Mouse (Mus musculus) neural tube, embryonic 14.5 days (tissue): ENCODE data around the gene Cacna2d1. TPM values are rescaled to one million over a fixed set of nuclear protein-coding genes. Genes with fewer than 3 reads are reported as not detected.

Experiments
- ATAC-seq: fragments of 200-750 bp; cut with Nextera tagmentation; 2 replicates; pipeline ENCODE4 v1.8.0; 2017; ENCODE audit warnings: low read depth, mild to moderate bottlenecking, moderate TSS enrichment, moderate library complexity
- H3K27ac ChIP-seq: fragments of 300-500 bp; sonication (generic); 2 replicates; pipeline ENCODE4 v1.5.1; 2014; ENCODE audit warnings: low read depth, mild to moderate bottlenecking, control low read depth, low read length, moderate library complexity, mixed read lengths
- H3K27me3 ChIP-seq: fragments of 300-500 bp; sonication (generic); 2 replicates; pipeline ENCODE4 v1.6.1; 2014; ENCODE audit warnings: low read length; ENCODE audit not compliant: control insufficient read depth, insufficient read depth
- H3K36me3 ChIP-seq: fragments of 300-500 bp; sonication (generic); 2 replicates; pipeline ENCODE4 v1.6.1; 2014; ENCODE audit warnings: low read length, mixed read lengths; ENCODE audit not compliant: control insufficient read depth, insufficient read depth
- H3K4me1 ChIP-seq: fragments of 300-500 bp; sonication (generic); 2 replicates; pipeline ENCODE4 v1.6.1; 2014; ENCODE audit warnings: low read length; ENCODE audit not compliant: control insufficient read depth, insufficient read depth
- H3K4me2 ChIP-seq: fragments of 300-500 bp; sonication (generic); 2 replicates; pipeline ENCODE4 v1.6.1; 2014; ENCODE audit warnings: mild to moderate bottlenecking, low read depth, low read length, control low read depth
- H3K4me3 ChIP-seq: fragments of 300-500 bp; sonication (generic); 2 replicates; pipeline ENCODE4 v1.5.1; 2014; ENCODE audit warnings: low read depth, low read length, control low read depth, mixed read lengths
- H3K9ac ChIP-seq: fragments of 300-500 bp; sonication (generic); replicated peaks from 2 replicates; pipeline ENCODE4 v1.6.1; 2014; ENCODE audit warnings: low read depth, mild to moderate bottlenecking, control low read depth, low read length, mixed read lengths
- H3K9me3 ChIP-seq: fragments of 300-500 bp; sonication (generic); 2 replicates; pipeline ENCODE4 v1.6.1; 2016; ENCODE audit warnings: low read length; ENCODE audit not compliant: control insufficient read depth
- WGBS: fragments of 180-500 bp; shearing (Covaris S2); extraction: QIAGEN DNeasy Blood & Tissue Kit; methylation state at CpG from one replicate; pipeline ENCODE4 v1.1.7; 2014; 5-methylcytosine and 5-hydroxymethylcytosine counted together
- polyA plus RNA-seq: library from polyadenylated mRNA; unstranded; fragments of >200 nt; fragmentation: Nextera tagmentation; extraction: Ambion mirVana; gene quantifications from 2 replicates; pipeline ENCODE4 v1.2.1, GENCODE M21; 2014

The Cacna2d1 gene
- polyA plus RNA-seq, 1 experiment from 2014 or later: 59.1 TPM

GRCm38 (mm10) chr5:15993252-15993944 is 58.9 kb downstream of the Cacna2d1 start:
- H3K9ac ChIP-seq: no peak overlapping the region
- WGBS: 16% methylated on average over 4 of the region's 4 CpGs
- no peak overlapping the region for H3K4me2 ChIP-seq
- peaks cover 4% of the 10 kb centered on the region; the same call in 1 of the 2 replicates for H3K27me3 ChIP-seq
- peak; percentile 87; the same call in 1 of the 2 replicates for ATAC-seq
- no peak overlapping the region for H3K4me3 ChIP-seq
- H3K36me3 ChIP-seq: no peaks in the 10 kb centered on the region
- no peak overlapping the region for H3K27ac ChIP-seq
- H3K4me1 ChIP-seq: peaks cover 11% of the 10 kb centered on the region; the same call in 1 of the 2 replicates
- no peaks in the 10 kb centered on the region for H3K9me3 ChIP-seq

GRCm38 (mm10) chr5:15997190-15997589 is 62.7 kb downstream of the Cacna2d1 start:
- no peak overlapping the region for H3K9ac ChIP-seq
- no peak overlapping the region for H3K4me2 ChIP-seq
- H3K4me1 ChIP-seq: peaks cover 7% of the 10 kb centered on the region; the same call in 1 of the 2 replicates
- H3K27me3 ChIP-seq: 0 out of 2 replicates have a peak, but pooled peaks cover 6% of the 10 kb centered on the region
- no peaks in the 10 kb centered on the region for H3K36me3 ChIP-seq
- no peaks in the 10 kb centered on the region for H3K9me3 ChIP-seq
- H3K4me3 ChIP-seq: no peak overlapping the region
- H3K27ac ChIP-seq: no peak overlapping the region
- WGBS: 86% methylated on average over 3 of the region's 3 CpGs
- ATAC-seq: no peak

- Histone ChIP-seq H3K27me3 (0 out of 2 replicates have a peak, but pooled peaks cover 6% of the 10 kb centered on the region), H3K9ac (no peak overlapping the region), H3K27ac (no peak overlapping the region), H3K4me2 (no peak overlapping the region), H3K4me3 (no peak overlapping the region), H3K36me3 (no peaks in the 10 kb centered on the region), H3K9me3 (no peaks in the 10 kb centered on the region), H3K4me1 (peaks cover 12% of the 10 kb centered on the region; the same call in 1 of the 2 replicates)
- WGBS: 94% methylated on average over 1 of the region's 1 CpGs
- no peak for ATAC-seq
Observed at GRCm38 (mm10) chr5:15997769-15998168, 63.3 kb downstream of the Cacna2d1 start.

- no peak overlapping the region for H3K27ac ChIP-seq
- no peaks in the 10 kb centered on the region for H3K9me3 ChIP-seq
- ATAC-seq: no peak
- no peaks in the 10 kb centered on the region for H3K36me3 ChIP-seq
- H3K4me3 ChIP-seq: no peak overlapping the region
- H3K4me1 ChIP-seq: peaks cover 28% of the 10 kb centered on the region; the same call in 1 of the 2 replicates
- H3K27me3 ChIP-seq: 0 out of 2 replicates have a peak, but pooled peaks cover 4% of the 10 kb centered on the region
- H3K9ac ChIP-seq: no peak overlapping the region
- WGBS: 52% methylated on average over 2 of the region's 2 CpGs
- no peak overlapping the region for H3K4me2 ChIP-seq
Observed at GRCm38 (mm10) chr5:16000917-16001316, 66.4 kb downstream of the Cacna2d1 start.

GRCm38 (mm10) chr5:16002431-16003063 is 68.1 kb downstream of the Cacna2d1 start:
- peak; percentile 59; the same call in 1 of the 2 replicates for ATAC-seq
- Histone ChIP-seq H3K27ac (peak overlapping the region; percentile 58), H3K9ac (0 out of 2 replicates have a peak overlapping the region, but pooled peaks have one; percentile 4), H3K4me3 (no peak overlapping the region), H3K4me1 (peaks cover 28% of the 10 kb centered on the region; the same call in 1 of the 2 replicates), H3K4me2 (peak overlapping the region; percentile 11; the same call in 1 of the 2 replicates), H3K9me3 (no peaks in the 10 kb centered on the region), H3K36me3 (no peaks in the 10 kb centered on the region), H3K27me3 (peaks cover 7% of the 10 kb centered on the region; the same call in 1 of the 2 replicates)
- 2% methylated on average over 9 of the region's 9 CpGs for WGBS

- Histone ChIP-seq H3K4me1 (peaks cover 28% of the 10 kb centered on the region; the same call in 1 of the 2 replicates), H3K27ac (peak overlapping the region; percentile 39; the same call in 1 of the 2 replicates), H3K4me2 (no peak overlapping the region), H3K4me3 (no peak overlapping the region), H3K36me3 (no peaks in the 10 kb centered on the region), H3K27me3 (peaks cover 5% of the 10 kb centered on the region; the same call in 1 of the 2 replicates), H3K9me3 (no peaks in the 10 kb centered on the region), H3K9ac (no peak overlapping the region; the same call in 1 of the 2 replicates)
- ATAC-seq: peak; percentile 65; the same call in 1 of the 2 replicates
- WGBS: 28% methylated on average over 6 of the region's 6 CpGs
Observed at GRCm38 (mm10) chr5:16004305-16004704, 69.8 kb downstream of the Cacna2d1 start.

- Histone ChIP-seq H3K9me3 (no peaks in the 10 kb centered on the region), H3K4me2 (no peak overlapping the region), H3K9ac (no peak overlapping the region), H3K4me1 (peaks cover 28% of the 10 kb centered on the region; the same call in 1 of the 2 replicates), H3K4me3 (no peak overlapping the region), H3K36me3 (no peaks in the 10 kb centered on the region), H3K27me3 (peaks cover 5% of the 10 kb centered on the region; the same call in 1 of the 2 replicates), H3K27ac (no peak overlapping the region)
- 92% methylated on average over 6 of the region's 6 CpGs for WGBS
- no peak for ATAC-seq
Observed at GRCm38 (mm10) chr5:16006964-16007363, 72.5 kb downstream of the Cacna2d1 start.

GRCm38 (mm10) chr5:16013649-16014048 is 79.2 kb downstream of the Cacna2d1 start:
- no peak for ATAC-seq
- no peaks in the 10 kb centered on the region; the same call in 1 of the 2 replicates for H3K27me3 ChIP-seq
- WGBS: 72% methylated on average over 2 of the region's 2 CpGs
- H3K36me3 ChIP-seq: no peaks in the 10 kb centered on the region
- no peak overlapping the region for H3K4me2 ChIP-seq
- no peaks in the 10 kb centered on the region for H3K9me3 ChIP-seq
- no peak overlapping the region for H3K27ac ChIP-seq
- H3K4me3 ChIP-seq: no peak overlapping the region
- no peaks in the 10 kb centered on the region for H3K4me1 ChIP-seq
- H3K9ac ChIP-seq: no peak overlapping the region

- Histone ChIP-seq H3K4me3 (no peak overlapping the region), H3K36me3 (no peaks in the 10 kb centered on the region), H3K4me2 (no peak overlapping the region), H3K9ac (no peak overlapping the region), H3K9me3 (no peaks in the 10 kb centered on the region), H3K27ac (no peak overlapping the region), H3K27me3 (no peaks in the 10 kb centered on the region; the same call in 1 of the 2 replicates), H3K4me1 (no peaks in the 10 kb centered on the region)
- no peak for ATAC-seq
- WGBS: 24% methylated on average over 2 of the region's 2 CpGs
Observed at GRCm38 (mm10) chr5:16014392-16014791, 79.9 kb downstream of the Cacna2d1 start.
